Mouse (Mus musculus) heart, adult 11 months (tissue): ENCODE data around the gene Impg1.

Source experiments
- DNase-seq: peaks from one replicate; pipeline ENCODE4 v3.0.0; 2022

The Impg1 gene

GRCm38 (mm10) chr9:80277770-80278169, 187.5 kb downstream of the Impg1 start:
- no peak for DNase-seq

GRCm38 (mm10) chr9:80277157-80277556, 188.1 kb downstream of the Impg1 start:
- no peak for DNase-seq

GRCm38 (mm10) chr9:80275772-80276134, 189.5 kb downstream of the Impg1 start:
- DNase-seq: no peak

GRCm38 (mm10) chr9:80275053-80275771, 190.1 kb downstream of the Impg1 start:
- no peak for DNase-seq

GRCm38 (mm10) chr9:80272951-80273350, 192.3 kb downstream of the Impg1 start:
- DNase-seq: no peak

GRCm38 (mm10) chr9:80269596-80269995, 195.7 kb downstream of the Impg1 start:
- no peak for DNase-seq

- no peak for DNase-seq
Measured at GRCm38 (mm10) chr9:80266507-80266906, 198.8 kb downstream of the Impg1 start.

GRCm38 (mm10) chr9:80266086-80266485, 199.2 kb downstream of the Impg1 start:
- no peak for DNase-seq
